Mouse (Mus musculus) CH12.LX (cell line): Measurements from ENCODE around the gene Grik5.

Source experiments
- CTCF ChIP-seq, 2 experiments: IDR thresholded peaks in 1 of 2; conservative IDR thresholded peaks in 1 of 2; 2 replicates each; pipeline ENCODE4 v1.5.1; 2011 to 2012; ENCODE audit warnings: low read depth in 2 of 2, low read length in 2 of 2, improper control_type of control experiment in 1 of 2, inconsistent platforms in 1 of 2, mild to moderate bottlenecking in 1 of 2, moderate library complexity in 1 of 2
- E2F4 ChIP-seq: IDR thresholded peaks from 2 replicates; pipeline ENCODE4 v1.6.1; 2011; ENCODE audit warnings: low read depth, low read length, improper control_type of control experiment; ENCODE audit not compliant: insufficient replicate concordance
- EP300 ChIP-seq: IDR thresholded peaks from 2 replicates; pipeline ENCODE4 v1.6.1; 2011; ENCODE audit warnings: low read length, improper control_type of control experiment
- JUND ChIP-seq: conservative IDR thresholded peaks from 2 replicates; pipeline ENCODE4 v1.6.1; 2011; ENCODE audit warnings: low read depth, low read length, improper control_type of control experiment
- KAT2A ChIP-seq: IDR thresholded peaks from 2 replicates; pipeline ENCODE4 v1.6.1; 2012; ENCODE audit warnings: low read length, improper control_type of control experiment, inconsistent platforms; ENCODE audit not compliant: insufficient replicate concordance
- MAX ChIP-seq: IDR thresholded peaks from 2 replicates; pipeline ENCODE4 v1.6.1; 2011; ENCODE audit warnings: low read length, improper control_type of control experiment
- MYC ChIP-seq: IDR thresholded peaks from 2 replicates; pipeline ENCODE4 v1.6.1; 2011; ENCODE audit warnings: low read depth, mild to moderate bottlenecking, improper control_type of control experiment, low read length
- POLR2A ChIP-seq: IDR thresholded peaks from 2 replicates; pipeline ENCODE4 v1.6.1; 2011; ENCODE audit warnings: low read depth, mild to moderate bottlenecking, improper control_type of control experiment, low read length
- POLR2AphosphoS2 ChIP-seq: IDR thresholded peaks from 2 replicates; pipeline ENCODE4 v1.6.1; 2011; ENCODE audit warnings: low read depth, low read length, improper control_type of control experiment
- RAD21 ChIP-seq: IDR thresholded peaks from 2 replicates; pipeline ENCODE4 v1.6.1; 2011; ENCODE audit warnings: low read depth, mild to moderate bottlenecking, low read length, improper control_type of control experiment, moderate library complexity
- SMC3 ChIP-seq: IDR thresholded peaks from 2 replicates; pipeline ENCODE4 v1.6.1; 2011; ENCODE audit warnings: low read depth, low read length, improper control_type of control experiment
- USF1 ChIP-seq: IDR thresholded peaks from 2 replicates; pipeline ENCODE4 v1.6.1; 2014; ENCODE audit warnings: low read depth, mild to moderate bottlenecking, inconsistent platforms, low read length, improper control_type of control experiment
- ZKSCAN1 ChIP-seq: IDR thresholded peaks from 2 replicates; pipeline ENCODE4 v1.6.1; 2012; ENCODE audit warnings: low read depth, inconsistent platforms, low read length, improper control_type of control experiment, borderline replicate concordance

DNA sequence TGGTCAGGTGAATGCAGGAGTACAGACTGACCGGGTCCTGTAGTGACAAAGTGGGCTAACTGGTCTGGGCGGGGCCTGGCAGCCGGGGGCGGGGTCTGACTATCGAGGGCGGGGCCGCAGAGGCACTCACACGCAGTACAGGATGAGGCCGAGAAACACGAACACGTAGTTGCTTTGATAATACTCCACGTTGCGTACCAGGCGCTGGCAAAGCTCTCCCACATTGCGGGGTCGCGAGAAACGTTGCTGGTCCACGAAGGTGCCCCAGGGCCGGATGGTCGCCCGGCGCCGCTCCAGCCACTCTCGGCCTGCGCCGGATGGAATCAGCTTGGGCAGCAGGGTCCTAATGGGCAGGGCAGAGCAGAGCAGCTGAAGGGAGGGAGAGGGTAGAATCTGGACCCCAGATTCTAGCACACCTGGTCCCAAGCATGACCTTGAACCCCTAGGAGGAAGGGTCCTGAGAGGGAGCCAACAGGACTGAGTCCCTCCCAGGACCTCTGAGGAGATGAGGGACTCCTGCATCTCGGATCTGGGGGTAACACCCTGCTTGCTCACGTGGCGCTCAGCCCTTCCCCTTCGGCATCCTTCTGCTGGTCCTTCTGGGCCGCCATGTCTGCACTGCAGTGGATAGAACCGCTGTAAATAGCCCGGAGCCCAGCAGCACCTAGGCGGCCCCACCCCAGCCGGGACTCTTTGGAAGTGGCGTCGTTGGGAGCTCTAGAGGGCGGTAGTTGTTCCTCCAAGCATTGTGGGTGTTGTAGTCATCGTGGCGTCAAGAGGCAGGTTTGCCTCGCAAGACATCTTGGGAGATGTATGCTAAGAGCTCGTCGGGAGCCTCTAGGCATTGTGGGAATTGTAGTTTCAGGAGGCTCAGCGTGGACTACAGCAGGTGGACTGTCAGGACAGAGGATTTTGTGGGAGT lies 99.9 kb downstream of the Grik5 start, which contains the start of gene Rabac1:
- no peak for TF ChIP-seq USF1
- peak; percentile 66; the same call in 1 of the 2 replicates for TF ChIP-seq POLR2A
- peak in 1 of 2 experiments; percentile 58; a peak in 2 of 4 replicates for TF ChIP-seq CTCF (conservative IDR thresholded peaks at IDR 0.05 in 1 of 2, IDR thresholded peaks at IDR 0.05 in 1 of 2; ENCODE audit: low read depth in 2 of 2, low read length in 2 of 2)
- no peak for TF ChIP-seq POLR2AphosphoS2
- TF ChIP-seq MYC: peak; percentile 78; the same call in 1 of the 2 replicates
- TF ChIP-seq ZKSCAN1: no peak
- no peak for TF ChIP-seq E2F4
- peak; percentile 42; the same call in 1 of the 2 replicates for TF ChIP-seq MAX
- TF ChIP-seq KAT2A: peak; percentile 99
- TF ChIP-seq SMC3: no peak
- TF ChIP-seq EP300: no peak
- TF ChIP-seq RAD21: no peak
- TF ChIP-seq JUND: no peak
